Mouse (Mus musculus) heart, postnatal 0 days (tissue): Measurements from ENCODE around the gene Wars2. TPM values are rescaled to one million over a fixed set of nuclear protein-coding genes. Genes with fewer than 3 reads are reported as not detected.

Experiments
- ATAC-seq: fragments of 200-750 bp; cut with Nextera tagmentation; 2 replicates; pipeline ENCODE4 v1.8.0; 2017; ENCODE audit warnings: low read depth, moderate number of reproducible peaks, moderate library complexity; ENCODE audit not compliant: insufficient read depth
- DNase-seq: peaks from one replicate; pipeline ENCODE4 v3.0.0-alpha.2; 2016; ENCODE audit warnings: low spot score
- H3K27ac ChIP-seq: fragments of 300-500 bp; sonication (generic); 2 replicates; pipeline ENCODE4 v1.5.1; 2014; ENCODE audit warnings: low read depth, mild to moderate bottlenecking
- H3K27me3 ChIP-seq: fragments of 300-500 bp; sonication (generic); 2 replicates; pipeline ENCODE4 v1.6.1; 2014; ENCODE audit warnings: low read length, mixed read lengths; ENCODE audit not compliant: control insufficient read depth, insufficient read depth
- H3K36me3 ChIP-seq: fragments of 300-500 bp; sonication (generic); replicated peaks from 2 replicates; pipeline ENCODE4 v1.6.1; 2014; ENCODE audit warnings: low read length, mixed read lengths; ENCODE audit not compliant: control insufficient read depth, insufficient read depth
- H3K4me1 ChIP-seq: fragments of 300-500 bp; sonication (generic); 2 replicates; pipeline ENCODE4 v1.6.1; 2014; ENCODE audit warnings: antibody characterized with exemption; ENCODE audit not compliant: control insufficient read depth, insufficient read depth
- H3K4me2 ChIP-seq: fragments of 300-500 bp; sonication (generic); 2 replicates; pipeline ENCODE4 v1.6.1; 2014; ENCODE audit warnings: low read depth, mild to moderate bottlenecking, low read length, moderate library complexity
- H3K4me3 ChIP-seq: fragments of 300-500 bp; sonication (generic); 2 replicates; pipeline ENCODE4 v1.5.1; 2014; ENCODE audit warnings: low read depth, low read length
- H3K9ac ChIP-seq: fragments of 300-500 bp; sonication (generic); replicated peaks from 2 replicates; pipeline ENCODE4 v1.6.1; 2014; ENCODE audit warnings: low read depth, low read length, mixed read lengths
- H3K9me3 ChIP-seq: fragments of 300-500 bp; sonication (generic); replicated peaks from 2 replicates; pipeline ENCODE4 v1.6.1; 2016; ENCODE audit warnings: low read length; ENCODE audit not compliant: control insufficient read depth
- CTCF ChIP-seq: IDR thresholded peaks from 2 replicates; pipeline ENCODE4 v1.5.1; 2016; ENCODE audit warnings: antibody characterized with exemption, control low read depth, low read depth
- EP300 ChIP-seq: IDR thresholded peaks from 2 replicates; pipeline ENCODE4 v1.6.1; 2016; ENCODE audit warnings: antibody characterized with exemption, low read depth
- WGBS: fragments of 180-500 bp; shearing (Covaris S2); extraction: QIAGEN DNeasy Blood & Tissue Kit; methylation state at CpG from one replicate; pipeline ENCODE4 v1.1.7; 2014; 5-methylcytosine and 5-hydroxymethylcytosine counted together
- polyA plus RNA-seq: library from polyadenylated mRNA; unstranded; fragments of >200 nt; fragmentation: Nextera tagmentation; extraction: Ambion mirVana; gene quantifications from 2 replicates; pipeline ENCODE4 v1.2.1, GENCODE M21; 2015
- total RNA-seq: library from RNA; depleted of rRNA; stranded (reverse); fragments of >200 nt; gene quantifications from 2 replicates; pipeline ENCODE4 v1.2.3, GENCODE M21; 2014; ENCODE audit warnings: low replicate concordance

Gene Wars2
- total and polyA plus RNA-seq, 2 experiments from 2014 or later: 6.0 to 6.5 TPM

- no peaks in the 10 kb centered on the region for H3K4me1 ChIP-seq
- no peak for DNase-seq
Observed at GRCm38 (mm10) chr3:99259741-99260270, 118.9 kb downstream of the Wars2 start.

DNA sequence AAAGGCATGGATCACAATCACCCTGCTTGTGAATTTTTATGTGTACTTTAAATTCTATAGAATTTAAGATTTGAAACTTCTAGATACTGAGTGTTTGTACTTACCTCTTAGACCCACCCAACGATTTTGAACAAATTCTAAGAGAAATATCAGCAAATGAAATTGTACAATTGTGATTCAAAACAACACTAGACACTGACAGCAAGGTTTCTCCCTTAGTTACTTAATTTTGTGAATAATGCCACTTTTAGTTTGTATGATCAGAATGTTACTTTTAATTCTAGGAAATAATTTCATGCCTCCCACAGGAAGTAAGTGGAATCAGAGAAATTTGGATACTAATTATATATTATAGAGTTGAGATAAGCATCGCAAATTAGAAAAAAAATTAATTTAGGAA lies 119.5 kb downstream of the Wars2 start:
- no peak for DNase-seq

More at GRCm38 (mm10) chr3:99259741-99260270, 118.9 kb downstream of the Wars2 start:
- WGBS: 11% methylated on average over 6 of the region's 6 CpGs
- Histone ChIP-seq H3K27me3 (peaks cover 97% of the 10 kb centered on the region), H3K27ac (no peak overlapping the region), H3K9ac (no peak overlapping the region), H3K4me3 (no peak overlapping the region), H3K36me3 (no peaks in the 10 kb centered on the region), H3K9me3 (no peaks in the 10 kb centered on the region), H3K4me2 (no peak overlapping the region)
- no peak for TF ChIP-seq CTCF
- TF ChIP-seq EP300: no peak
- no peak for ATAC-seq

DNA sequence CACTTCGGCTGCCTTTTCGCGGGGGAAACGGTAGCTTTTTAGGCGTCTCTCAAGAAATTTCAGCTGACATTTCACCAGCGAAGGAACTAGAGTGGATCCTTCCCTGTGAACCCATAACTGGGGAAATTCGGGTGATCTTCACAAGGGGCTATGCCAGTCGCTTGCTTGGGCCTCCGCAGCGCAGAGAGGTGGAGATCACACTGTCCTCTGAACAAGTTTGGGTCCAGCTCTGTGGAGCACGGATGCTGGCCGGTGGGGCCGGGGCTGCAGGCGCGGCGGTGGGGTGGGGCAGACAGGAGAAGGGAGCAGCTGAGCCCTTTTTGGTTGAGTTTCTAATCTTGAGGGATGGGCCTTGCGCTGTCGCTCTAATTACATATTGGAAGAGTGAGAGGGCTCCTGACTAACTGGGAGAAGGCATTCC lies 120.5 kb downstream of the Wars2 start:
- no peak for ATAC-seq
- Histone ChIP-seq H3K4me3 (no peak overlapping the region), H3K9me3 (no peaks in the 10 kb centered on the region), H3K27me3 (peaks cover 92% of the 10 kb centered on the region), H3K36me3 (no peaks in the 10 kb centered on the region), H3K9ac (no peak overlapping the region), H3K4me2 (no peak overlapping the region), H3K4me1 (no peaks in the 10 kb centered on the region), H3K27ac (no peak overlapping the region)
- DNase-seq: no peak
- WGBS: 2% methylated on average over 18 of the region's 18 CpGs
- no peak for TF ChIP-seq CTCF

More for the DNA sequence above, 119.5 kb downstream of the Wars2 start:
- Histone ChIP-seq H3K4me2 (no peak overlapping the region), H3K4me1 (no peaks in the 10 kb centered on the region), H3K9ac (no peak overlapping the region), H3K27me3 (peaks cover 94% of the 10 kb centered on the region), H3K36me3 (no peaks in the 10 kb centered on the region), H3K4me3 (no peak overlapping the region), H3K9me3 (no peaks in the 10 kb centered on the region), H3K27ac (no peak overlapping the region)
- no peak for ATAC-seq
- 31% methylated on average over 2 of the region's 2 CpGs for WGBS
- TF ChIP-seq CTCF (no peak), EP300 (no peak)

- no peak for ATAC-seq
- H3K9me3 ChIP-seq: no peaks in the 10 kb centered on the region
- WGBS: 13% methylated on average over 2 of the region's 2 CpGs
- no peak overlapping the region for H3K9ac ChIP-seq
- no peak overlapping the region for H3K27ac ChIP-seq
- H3K36me3 ChIP-seq: no peaks in the 10 kb centered on the region
- H3K4me2 ChIP-seq: no peak overlapping the region
- no peak for DNase-seq
- no peaks in the 10 kb centered on the region for H3K4me1 ChIP-seq
- H3K4me3 ChIP-seq: no peak overlapping the region
- TF ChIP-seq CTCF (no peak), EP300 (no peak)
- H3K27me3 ChIP-seq: peaks cover 92% of the 10 kb centered on the region
Observed at GRCm38 (mm10) chr3:99261986-99262385, 121.1 kb downstream of the Wars2 start.

DNA sequence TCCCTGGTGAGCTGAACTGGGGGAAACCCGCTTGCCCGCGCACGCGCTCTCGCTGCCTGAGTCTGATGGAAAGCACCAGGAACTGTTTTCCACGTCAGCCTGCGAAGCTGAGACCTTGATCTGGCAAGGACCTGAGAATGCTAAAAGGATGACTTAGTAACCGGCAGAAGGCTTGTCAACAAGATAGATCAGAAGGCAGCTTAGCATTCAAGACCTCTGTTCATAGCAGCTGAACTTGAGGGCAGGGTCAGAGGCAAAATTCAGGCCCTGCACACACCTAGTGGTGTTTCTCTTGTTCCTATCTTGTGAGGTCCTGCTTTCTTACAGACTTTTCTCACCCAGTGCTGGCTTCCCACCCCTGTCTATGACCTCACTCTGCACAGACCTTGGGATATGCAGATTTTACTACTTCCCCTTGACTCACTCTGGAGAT lies 122.6 kb downstream of the Wars2 start:
- no peaks in the 10 kb centered on the region for H3K9me3 ChIP-seq
- WGBS: 31% methylated on average over 9 of the region's 9 CpGs
- no peak overlapping the region for H3K27ac ChIP-seq
- ATAC-seq: no peak
- DNase-seq: no peak
- no peaks in the 10 kb centered on the region for H3K36me3 ChIP-seq
- H3K9ac ChIP-seq: no peak overlapping the region
- no peak for TF ChIP-seq CTCF
- no peak for TF ChIP-seq EP300
- H3K4me2 ChIP-seq: no peak overlapping the region
- peaks cover 78% of the 10 kb centered on the region for H3K27me3 ChIP-seq
- H3K4me3 ChIP-seq: no peak overlapping the region
- no peaks in the 10 kb centered on the region for H3K4me1 ChIP-seq

GRCm38 (mm10) chr3:99264695-99265094 lies 123.8 kb downstream of the Wars2 start:
- H3K9ac ChIP-seq: no peak overlapping the region
- H3K9me3 ChIP-seq: no peaks in the 10 kb centered on the region
- H3K4me2 ChIP-seq: no peak overlapping the region
- no peak for DNase-seq
- no peaks in the 10 kb centered on the region for H3K36me3 ChIP-seq
- no peak for TF ChIP-seq CTCF
- H3K4me3 ChIP-seq: no peak overlapping the region
- no peaks in the 10 kb centered on the region for H3K4me1 ChIP-seq
- WGBS: 29% methylated on average over 7 of the region's 7 CpGs
- no peak overlapping the region for H3K27ac ChIP-seq
- ATAC-seq: no peak
- peaks cover 66% of the 10 kb centered on the region for H3K27me3 ChIP-seq
